Mouse (Mus musculus): ENCODE results near the gene Spem1. TPM values are rescaled to one million over a fixed set of nuclear protein-coding genes. Genes with fewer than 3 reads are reported as not detected.

Gene Spem1
- total and polyA plus RNA-seq, 3 experiments = not detected

DNA sequence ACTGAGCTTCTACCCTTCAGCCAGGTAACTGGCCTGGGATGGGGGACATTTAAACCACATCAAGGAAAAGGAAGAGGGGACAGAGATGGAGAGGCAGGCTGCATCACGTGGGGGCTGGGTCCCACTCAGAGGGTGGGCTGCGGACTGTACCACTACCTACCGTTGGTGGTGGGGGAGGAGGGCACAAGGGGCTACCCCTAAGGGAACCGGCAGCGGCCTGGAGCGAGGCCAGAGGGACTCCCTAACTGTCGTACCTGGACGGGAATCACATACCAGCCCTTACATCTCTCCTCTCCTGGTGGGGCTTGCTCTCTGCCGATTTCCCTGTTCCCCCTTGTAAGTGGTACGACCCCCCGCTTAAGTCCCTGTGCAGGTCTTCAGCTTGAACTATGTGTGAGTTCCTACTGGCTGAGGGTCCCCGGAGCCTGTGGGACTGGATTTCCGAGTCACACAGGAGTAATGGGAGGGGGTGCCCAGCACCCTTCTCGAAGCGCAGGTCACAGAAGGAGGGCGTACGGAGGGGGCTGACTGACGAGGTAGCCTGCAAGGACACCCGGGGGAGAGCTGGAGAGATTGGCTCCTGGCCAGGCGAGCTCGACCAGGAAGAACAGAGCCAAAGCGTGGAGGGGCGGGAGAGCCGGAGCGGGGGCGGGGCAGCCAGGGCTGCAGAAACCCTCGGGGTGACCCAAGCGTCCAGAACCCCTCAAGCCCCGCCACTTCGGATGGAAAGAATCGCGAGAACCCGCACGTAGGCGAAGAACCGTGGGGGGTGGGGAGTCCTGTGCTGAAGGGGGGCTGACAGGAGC is 21.4 kb downstream of the Spem1 start:
- H3K4me2 ChIP-seq (ENCODE audit: insufficient read depth, low read depth, poor library complexity, severe bottlenecking) = no peak overlapping the region
- H3K9ac ChIP-seq (ENCODE audit: insufficient read depth, low read depth) = no peak overlapping the region
- H3K4me1 ChIP-seq (ENCODE audit: control insufficient read depth in 1 of 2, insufficient read depth in 2 of 2) = peaks cover 12 to 64% of the 10 kb centered on the region in 2 experiments
- H3K79me2 ChIP-seq (replicated peaks; ENCODE audit: control insufficient read depth, extremely low read depth, insufficient read depth, poor library complexity, severe bottlenecking) = no peaks in the 10 kb centered on the region
- peak; percentile 45 for DNase-seq (ENCODE audit: extremely low read depth)
- H3K27ac ChIP-seq (ENCODE audit: insufficient read depth, low read depth) = peak overlapping the region; percentile 8; the same call in 1 of the 2 replicates
- H3K36me3 ChIP-seq (replicated peaks in 1 of 2; ENCODE audit: control insufficient read depth in 1 of 2, insufficient read depth in 1 of 2, low read length in 1 of 2) = no peaks in the 10 kb centered on the region
- H3K9me3 ChIP-seq (replicated peaks; ENCODE audit: low read length) = peaks cover 19% of the 10 kb centered on the region
- peak overlapping the region; percentile 41 to 64 (median 49) for H3K4me3 ChIP-seq (replicated peaks in 1 of 3; ENCODE audit: low read depth in 2 of 3, low read length in 2 of 3, poor library complexity in 1 of 3)
- H3K27me3 ChIP-seq (replicated peaks) = peaks cover 43% of the 10 kb centered on the region
- TF ChIP-seq MXI1 (IDR thresholded peaks at IDR 0.05; ENCODE audit: low read depth, low read length) (no peak), MAZ (IDR thresholded peaks at IDR 0.05; ENCODE audit: low read depth, low read length) (no peak), TCF12 (IDR thresholded peaks at IDR 0.05; ENCODE audit: low read depth, low read length) (0 out of 2 replicates have a peak, but pooled peaks have one; percentile 3), USF1 (IDR thresholded peaks at IDR 0.05; ENCODE audit: low read depth, low read length) (peak; percentile 44), MAX (IDR thresholded peaks at IDR 0.05; ENCODE audit: low read length) (peak; percentile 20; the same call in 1 of the 2 replicates)
- dilution Hi-C loops (cut with MboI; ENCODE audit: extremely low pct_ligation_motif_present, extremely low pct_unique_long_range_greater_than_20kb, low sequenced_read_pairs) (no loop called here), in situ Hi-C loops (cut with MboI; ENCODE audit: low pct_ligation_motif_present, low pct_unique_long_range_greater_than_20kb, low sequenced_read_pairs) (loop anchor here (5.0 kb wide), 1 partner anchor 77 kb away; the partner anchor contains the start of gene Tmem95)

DNA sequence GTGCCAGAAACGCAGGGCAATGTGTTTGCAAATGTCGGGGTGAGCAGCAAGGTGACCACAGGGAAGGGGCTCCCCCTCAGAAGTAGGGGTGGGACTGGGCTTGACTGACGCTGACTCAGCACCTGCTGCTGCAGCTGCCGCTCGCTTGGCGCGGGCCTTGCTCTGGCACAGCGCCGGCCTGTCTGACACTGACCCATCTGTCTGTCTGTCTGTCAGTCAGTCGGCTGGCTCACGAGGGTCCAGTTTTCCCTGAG is 21.9 kb downstream of the Spem1 start:
- dilution Hi-C loops (cut with MboI; ENCODE audit: extremely low pct_ligation_motif_present, extremely low pct_unique_long_range_greater_than_20kb, low sequenced_read_pairs) = no loop called here
- Histone ChIP-seq H3K36me3 (replicated peaks in 1 of 2; ENCODE audit: control insufficient read depth in 1 of 2, insufficient read depth in 1 of 2, low read length in 1 of 2) (no peaks in the 10 kb centered on the region), H3K9me3 (replicated peaks; ENCODE audit: low read length) (peaks cover 19% of the 10 kb centered on the region), H3K4me3 (replicated peaks in 1 of 3; ENCODE audit: low read depth in 2 of 3, low read length in 2 of 3, poor library complexity in 1 of 3) (peak overlapping the region; percentile 41 to 64 (median 49)), H3K79me2 (replicated peaks; ENCODE audit: control insufficient read depth, extremely low read depth, insufficient read depth, poor library complexity, severe bottlenecking) (no peaks in the 10 kb centered on the region), H3K4me2 (ENCODE audit: insufficient read depth, low read depth, poor library complexity, severe bottlenecking) (no peak overlapping the region), H3K27me3 (replicated peaks) (peaks cover 41% of the 10 kb centered on the region), H3K27ac (ENCODE audit: insufficient read depth, low read depth) (peak overlapping the region; percentile 8; the same call in 1 of the 2 replicates), H3K9ac (ENCODE audit: insufficient read depth, low read depth) (no peak overlapping the region), H3K4me1 (ENCODE audit: control insufficient read depth in 1 of 2, insufficient read depth in 2 of 2) (peaks cover 12 to 65% of the 10 kb centered on the region in 2 experiments)
- TF ChIP-seq MAFK (IDR thresholded peaks at IDR 0.05; ENCODE audit: insufficient replicate concordance, low read length) (peak; percentile 93), TBP (conservative IDR thresholded peaks at IDR 0.05; ENCODE audit: low read depth, low read length) (no peak), ZKSCAN1 (IDR thresholded peaks at IDR 0.05; ENCODE audit: borderline replicate concordance, low read depth, low read length) (no peak), MAX (IDR thresholded peaks at IDR 0.05; ENCODE audit: low read length) (peak; percentile 42; the same call in 1 of the 2 replicates), NRF1 (IDR thresholded peaks at IDR 0.05; ENCODE audit: low read depth, low read length) (no peak), KAT2A (IDR thresholded peaks at IDR 0.05; ENCODE audit: insufficient replicate concordance, low read length) (no peak), BHLHE40 (IDR thresholded peaks at IDR 0.05; ENCODE audit: low read depth, low read length) (peak; percentile 44; the same call in 1 of the 2 replicates), GABPA (IDR thresholded peaks at IDR 0.05; ENCODE audit: insufficient replicate concordance, low read depth, low read length) (no peak), IRF4 (IDR thresholded peaks at IDR 0.05; ENCODE audit: low read depth, low read length) (no peak), MXI1 (IDR thresholded peaks at IDR 0.05; ENCODE audit: low read depth, low read length) (no peak), MAZ (IDR thresholded peaks at IDR 0.05; ENCODE audit: low read depth, low read length) (no peak), TCF12 (IDR thresholded peaks at IDR 0.05; ENCODE audit: low read depth, low read length) (peak; percentile 51; the same call in 1 of the 2 replicates), ZNF384 (IDR thresholded peaks at IDR 0.05; ENCODE audit: low read depth, low read length) (no peak), POLR2A (IDR thresholded peaks at IDR 0.05; ENCODE audit: low read depth, low read length) (no peak; the same call in 1 of the 2 replicates), ETS1 (conservative IDR thresholded peaks at IDR 0.05; ENCODE audit: low read depth, low read length) (peak; percentile 40), ELF1 (IDR thresholded peaks at IDR 0.05; ENCODE audit: low read depth, low read length) (no peak)
- DNase-seq (ENCODE audit: extremely low read depth) = peak; percentile 78
- in situ Hi-C loops (cut with MboI; ENCODE audit: low pct_ligation_motif_present, low pct_unique_long_range_greater_than_20kb, low sequenced_read_pairs) = loop anchor here (5.0 kb wide), 1 partner anchor 77 kb away; the partner anchor contains the start of gene Tmem95
